Mouse (Mus musculus) midbrain, embryonic 15.5 days (tissue): ENCODE results near the gene Zfp423. TPM values are rescaled to one million over a fixed set of nuclear protein-coding genes. Genes with fewer than 3 reads are reported as not detected.
A peak's percentile ranks its signal among the peaks of the same experiment; 100 is the strongest.

Experiments
- ATAC-seq: fragments of 200-750 bp; cut with Nextera tagmentation; replicated peaks from 2 replicates; pipeline ENCODE4 v1.8.0; 2017; ENCODE audit warnings: moderate TSS enrichment
- H3K27ac ChIP-seq: fragments of 300-500 bp; sonication (generic); 2 replicates; pipeline ENCODE4 v1.5.1; 2015; ENCODE audit warnings: mild to moderate bottlenecking, inconsistent platforms
- H3K27me3 ChIP-seq: fragments of 300-500 bp; sonication (generic); replicated peaks from 2 replicates; pipeline ENCODE4 v1.6.1; 2015; ENCODE audit warnings: inconsistent platforms
- H3K36me3 ChIP-seq: fragments of 300-500 bp; sonication (generic); replicated peaks from 2 replicates; pipeline ENCODE4 v1.6.1; 2015; ENCODE audit warnings: inconsistent platforms
- H3K4me1 ChIP-seq: fragments of 300-500 bp; sonication (generic); 2 replicates; pipeline ENCODE4 v1.6.1; 2015; ENCODE audit warnings: inconsistent platforms
- H3K4me2 ChIP-seq: fragments of 300-500 bp; sonication (generic); 2 replicates; pipeline ENCODE4 v1.6.1; 2015; ENCODE audit warnings: inconsistent platforms, mild to moderate bottlenecking, moderate library complexity
- H3K4me3 ChIP-seq: fragments of 300-500 bp; sonication (generic); 2 replicates; pipeline ENCODE4 v1.5.1; 2015; ENCODE audit warnings: mild to moderate bottlenecking, inconsistent platforms
- H3K9ac ChIP-seq: fragments of 300-500 bp; sonication (generic); 2 replicates; pipeline ENCODE4 v1.6.1; 2015; ENCODE audit warnings: mild to moderate bottlenecking, inconsistent platforms
- H3K9me3 ChIP-seq: fragments of 300-500 bp; sonication (generic); 2 replicates; pipeline ENCODE4 v1.6.1; 2016; ENCODE audit warnings: inconsistent platforms
- WGBS: fragments of 180-500 bp; shearing (Covaris S2); methylation state at CpG from one replicate; pipeline ENCODE4 v1.1.7; 2015; ENCODE audit warnings: mixed read lengths; 5-methylcytosine and 5-hydroxymethylcytosine counted together
- polyA plus RNA-seq: library from polyadenylated mRNA; unstranded; fragments of >200 nt; fragmentation: Nextera tagmentation; extraction: Ambion mirVana; gene quantifications from 2 replicates; pipeline ENCODE4 v1.2.1, GENCODE M21; 2015

The Zfp423 gene
- polyA plus RNA-seq, 1 experiment from 2014 or later, result 35.7 TPM

GRCm38 (mm10) chr8:87744556-87744955 lies 214.8 kb downstream of the Zfp423 start:
- Histone ChIP-seq H3K4me3 (no peak overlapping the region), H3K27me3 (no peaks in the 10 kb centered on the region), H3K27ac (peak overlapping the region; percentile 76), H3K9ac (no peak overlapping the region), H3K36me3 (no peaks in the 10 kb centered on the region), H3K9me3 (no peaks in the 10 kb centered on the region), H3K4me1 (peaks cover 81% of the 10 kb centered on the region), H3K4me2 (no peak overlapping the region)
- ATAC-seq, result no peak
- WGBS, result 61% methylated on average over 6 of the region's 6 CpGs

DNA sequence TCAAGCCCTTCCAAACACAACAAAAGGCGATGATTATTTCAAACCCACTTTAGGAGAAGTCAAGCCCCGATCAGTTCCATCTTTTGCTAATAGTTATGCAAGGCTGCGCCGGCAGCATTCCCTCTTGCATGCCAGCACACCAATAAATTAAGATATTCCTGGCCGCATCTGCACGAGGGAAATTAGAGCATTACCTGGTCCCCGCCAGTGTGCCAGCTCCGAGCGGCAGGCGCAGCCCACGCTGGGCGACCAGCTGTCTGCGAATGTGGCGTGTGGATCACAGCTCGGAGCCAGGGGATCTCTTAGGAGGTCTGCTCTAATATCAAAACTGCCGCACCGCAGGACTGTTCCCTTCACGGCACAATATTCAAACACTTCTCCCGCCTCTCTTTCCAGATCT lies 217.4 kb downstream of the Zfp423 start:
- no peak overlapping the region for H3K4me2 ChIP-seq
- H3K9ac ChIP-seq, result no peak overlapping the region
- H3K9me3 ChIP-seq, result no peaks in the 10 kb centered on the region
- no peak for ATAC-seq
- no peak overlapping the region for H3K4me3 ChIP-seq
- WGBS, result 53% methylated on average over 19 of the region's 19 CpGs
- no peaks in the 10 kb centered on the region for H3K36me3 ChIP-seq
- H3K27ac ChIP-seq, result peak overlapping the region; percentile 58
- H3K4me1 ChIP-seq, result peaks cover 79% of the 10 kb centered on the region
- no peaks in the 10 kb centered on the region for H3K27me3 ChIP-seq

DNA sequence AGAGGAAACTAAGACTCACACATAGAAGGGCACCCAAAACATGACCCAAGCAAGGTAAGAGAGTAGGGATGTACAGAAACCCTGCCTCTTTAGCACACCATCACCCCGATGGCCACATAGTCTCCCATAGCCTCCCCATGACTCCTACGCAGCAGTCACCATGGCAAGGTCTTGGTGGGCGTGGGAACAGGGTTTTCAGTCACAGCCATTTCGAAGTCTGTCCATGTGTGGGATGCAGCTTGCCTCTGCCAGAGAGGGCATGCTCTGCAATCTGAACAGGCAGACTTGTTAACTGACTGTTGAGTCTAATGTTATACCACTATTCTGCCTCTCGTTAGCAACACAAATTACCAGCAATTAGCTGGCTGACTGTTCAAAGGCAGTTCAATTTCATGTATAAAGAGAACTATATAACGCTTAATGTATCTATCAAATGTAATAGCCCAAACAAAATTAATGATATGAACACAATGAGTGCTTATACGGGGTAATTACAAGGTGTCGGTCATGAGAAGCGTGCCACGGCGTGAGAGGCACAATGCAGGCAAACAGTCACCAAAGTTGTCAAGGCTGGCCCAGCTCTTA lies 218.4 kb downstream of the Zfp423 start:
- H3K4me1 ChIP-seq, result peaks cover 80% of the 10 kb centered on the region
- no peak overlapping the region for H3K4me3 ChIP-seq
- H3K27ac ChIP-seq, result peak overlapping the region; percentile 58; the same call in 1 of the 2 replicates
- H3K9ac ChIP-seq, result no peak overlapping the region
- no peaks in the 10 kb centered on the region for H3K9me3 ChIP-seq
- no peak for ATAC-seq
- WGBS, result 89% methylated on average over 11 of the region's 11 CpGs
- no peaks in the 10 kb centered on the region for H3K36me3 ChIP-seq
- H3K27me3 ChIP-seq, result no peaks in the 10 kb centered on the region
- H3K4me2 ChIP-seq, result no peak overlapping the region

DNA sequence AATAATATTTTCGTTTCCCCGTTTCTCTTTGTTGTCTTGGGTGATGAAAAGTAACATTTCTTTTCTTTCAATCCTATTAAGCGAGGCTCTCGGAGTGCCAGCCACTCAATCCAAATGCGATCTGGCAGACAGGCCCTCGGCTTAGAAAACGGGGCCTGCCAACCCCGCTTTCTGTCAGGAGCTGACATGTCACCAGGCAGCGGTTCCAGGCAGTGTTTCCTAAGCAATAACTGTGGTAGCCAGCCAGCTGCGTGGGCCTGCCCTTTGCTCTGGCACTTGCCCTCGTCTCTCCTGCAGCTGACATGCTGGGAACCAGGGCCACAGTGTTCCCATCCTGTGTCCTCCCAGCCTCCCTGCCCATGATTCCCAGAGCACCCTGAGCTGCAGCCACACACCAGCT lies 221.5 kb downstream of the Zfp423 start:
- Histone ChIP-seq H3K9ac (no peak overlapping the region), H3K36me3 (no peaks in the 10 kb centered on the region), H3K4me3 (no peak overlapping the region), H3K27ac (peak overlapping the region; percentile 80), H3K9me3 (no peaks in the 10 kb centered on the region), H3K4me2 (no peak overlapping the region), H3K27me3 (no peaks in the 10 kb centered on the region), H3K4me1 (peaks cover 60% of the 10 kb centered on the region)
- 21% methylated on average over 11 of the region's 11 CpGs for WGBS
- peak; percentile 34 for ATAC-seq

DNA sequence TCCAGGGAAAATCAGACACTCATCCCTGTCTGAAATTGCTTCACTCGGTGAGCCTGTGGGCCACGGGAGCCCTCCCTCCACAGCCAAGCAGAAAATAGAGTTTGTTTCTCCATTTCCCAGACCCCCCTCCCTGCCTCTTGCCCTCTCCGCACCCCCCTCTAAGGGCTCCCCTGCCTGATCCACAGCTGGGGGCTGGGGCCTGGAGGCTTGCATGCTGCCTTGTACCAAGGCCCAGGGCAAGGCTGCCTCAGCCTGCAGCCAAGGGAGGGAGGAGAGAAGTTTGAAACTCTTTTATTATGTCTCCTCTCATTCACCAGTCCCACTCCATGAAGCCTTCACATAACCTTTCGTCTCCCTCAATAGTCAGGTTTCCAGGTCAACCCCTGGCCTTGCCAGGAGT lies 224.5 kb downstream of the Zfp423 start:
- H3K4me1 ChIP-seq, result peaks cover 36% of the 10 kb centered on the region
- H3K4me3 ChIP-seq, result no peak overlapping the region
- no peaks in the 10 kb centered on the region for H3K9me3 ChIP-seq
- peak overlapping the region; percentile 48 for H3K27ac ChIP-seq
- 47% methylated on average over 4 of the region's 4 CpGs for WGBS
- no peak overlapping the region; the same call in 1 of the 2 replicates for H3K9ac ChIP-seq
- H3K27me3 ChIP-seq, result no peaks in the 10 kb centered on the region
- H3K4me2 ChIP-seq, result no peak overlapping the region
- ATAC-seq, result peak; percentile 16; the same call in 1 of the 2 replicates
- H3K36me3 ChIP-seq, result no peaks in the 10 kb centered on the region

DNA sequence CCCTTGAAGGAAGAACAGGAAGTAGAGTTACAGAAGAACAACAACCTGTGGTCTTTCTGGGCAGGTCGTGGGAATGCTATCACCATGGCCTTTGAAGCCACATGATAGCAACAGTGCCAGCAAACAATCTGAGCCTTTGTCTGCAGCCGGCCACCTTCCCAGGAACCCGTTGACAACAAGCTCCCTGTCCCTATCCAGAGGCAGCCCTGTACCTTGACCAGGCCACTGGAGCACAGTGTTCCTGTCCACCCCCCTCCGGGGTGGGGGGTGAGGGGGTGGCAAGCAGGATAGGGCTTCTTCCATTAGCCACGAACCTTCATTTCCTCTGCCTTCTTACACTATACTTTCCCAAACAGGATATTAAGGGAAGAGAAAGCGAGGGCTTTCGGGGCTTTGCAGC lies 224.9 kb downstream of the Zfp423 start:
- H3K4me2 ChIP-seq, result no peak overlapping the region
- peaks cover 36% of the 10 kb centered on the region for H3K4me1 ChIP-seq
- 54% methylated on average over 7 of the region's 7 CpGs for WGBS
- H3K9ac ChIP-seq, result no peak overlapping the region
- no peaks in the 10 kb centered on the region for H3K36me3 ChIP-seq
- ATAC-seq, result no peak
- no peaks in the 10 kb centered on the region for H3K9me3 ChIP-seq
- H3K27ac ChIP-seq, result peak overlapping the region; percentile 48
- H3K27me3 ChIP-seq, result no peaks in the 10 kb centered on the region
- H3K4me3 ChIP-seq, result no peak overlapping the region

DNA sequence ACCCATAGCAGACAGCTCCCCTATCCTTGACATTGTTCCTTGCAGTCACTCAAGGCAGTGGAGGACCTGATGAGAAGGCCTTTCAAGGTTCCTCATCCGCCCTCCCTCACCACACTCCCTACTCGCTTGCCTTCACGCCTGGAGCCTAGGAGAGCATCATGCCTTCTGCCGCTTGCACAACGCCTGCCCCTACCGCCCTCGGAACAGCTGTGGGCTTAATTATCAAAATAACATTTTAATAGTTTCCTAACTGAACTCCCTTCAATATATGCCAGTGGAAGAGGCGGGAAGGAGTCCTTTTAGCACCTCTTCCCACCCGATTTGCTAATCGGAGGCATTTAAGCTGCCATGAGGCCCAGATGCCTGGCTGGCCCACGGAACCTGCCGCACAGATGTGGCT lies 228.3 kb downstream of the Zfp423 start:
- Histone ChIP-seq H3K4me1 (peaks cover 11% of the 10 kb centered on the region), H3K27me3 (no peaks in the 10 kb centered on the region), H3K9me3 (no peaks in the 10 kb centered on the region), H3K4me2 (no peak overlapping the region), H3K9ac (no peak overlapping the region), H3K27ac (no peak overlapping the region), H3K4me3 (no peak overlapping the region), H3K36me3 (no peaks in the 10 kb centered on the region)
- WGBS, result 95% methylated on average over 12 of the region's 12 CpGs
- ATAC-seq, result no peak

GRCm38 (mm10) chr8:87723015-87723414 lies 236.4 kb downstream of the Zfp423 start:
- Histone ChIP-seq H3K4me3 (no peak overlapping the region), H3K27me3 (no peaks in the 10 kb centered on the region), H3K9ac (no peak overlapping the region), H3K27ac (peak overlapping the region; percentile 35; the same call in 1 of the 2 replicates), H3K36me3 (no peaks in the 10 kb centered on the region), H3K9me3 (no peaks in the 10 kb centered on the region), H3K4me1 (peaks cover 58% of the 10 kb centered on the region), H3K4me2 (no peak overlapping the region)
- ATAC-seq, result no peak
- WGBS, result 49% methylated on average over 8 of the region's 8 CpGs

GRCm38 (mm10) chr8:87719137-87719815 lies 240.1 kb downstream of the Zfp423 start:
- Histone ChIP-seq H3K27me3 (no peaks in the 10 kb centered on the region), H3K27ac (peak overlapping the region; percentile 71), H3K36me3 (no peaks in the 10 kb centered on the region), H3K4me3 (no peak overlapping the region), H3K9me3 (no peaks in the 10 kb centered on the region), H3K4me1 (peaks cover 82% of the 10 kb centered on the region), H3K9ac (no peak overlapping the region), H3K4me2 (peak overlapping the region; percentile 2; the same call in 1 of the 2 replicates)
- 18% methylated on average over 27 of the region's 27 CpGs for WGBS
- ATAC-seq, result no peak

- ATAC-seq, result no peak
- Histone ChIP-seq H3K27ac (no peak overlapping the region; the same call in 1 of the 2 replicates), H3K27me3 (no peaks in the 10 kb centered on the region), H3K9ac (no peak overlapping the region), H3K4me3 (no peak overlapping the region), H3K4me1 (peaks cover 77% of the 10 kb centered on the region), H3K36me3 (no peaks in the 10 kb centered on the region), H3K4me2 (no peak overlapping the region), H3K9me3 (no peaks in the 10 kb centered on the region)
- 56% methylated on average over 5 of the region's 5 CpGs for WGBS
These were observed 241.9 kb downstream of the Zfp423 start for GRCm38 (mm10) chr8:87717445-87717844.

DNA sequence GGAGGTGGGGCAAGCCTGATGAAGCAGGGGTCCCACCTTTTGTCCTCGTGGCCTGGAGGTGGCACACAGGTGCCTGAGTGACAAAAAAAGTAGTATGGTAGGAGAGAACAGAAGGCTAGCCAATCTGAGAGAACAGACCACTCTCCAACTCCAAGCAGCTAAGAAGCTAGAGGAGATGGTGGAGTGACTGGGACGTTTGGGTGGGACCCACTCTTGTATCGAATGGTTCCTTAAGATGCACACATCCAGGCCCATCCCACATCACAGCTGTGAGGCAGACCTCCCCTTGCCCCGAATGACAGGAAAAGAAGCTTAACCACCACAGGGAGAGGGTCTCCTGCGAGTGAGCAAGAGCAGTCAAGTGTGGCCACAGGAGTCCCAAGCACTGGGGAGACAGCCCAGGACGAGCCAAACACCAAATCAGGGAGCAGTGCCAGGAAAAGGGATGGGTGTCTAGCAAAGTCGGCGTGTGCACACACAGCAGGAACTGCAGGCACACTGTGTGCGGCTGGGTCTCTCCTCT lies 242.6 kb downstream of the Zfp423 start:
- peak overlapping the region; percentile 44 for H3K4me2 ChIP-seq
- ATAC-seq, result peak; percentile 21; the same call in 1 of the 2 replicates
- no peaks in the 10 kb centered on the region for H3K9me3 ChIP-seq
- peak overlapping the region; percentile 83 for H3K27ac ChIP-seq
- H3K27me3 ChIP-seq, result no peaks in the 10 kb centered on the region
- no peaks in the 10 kb centered on the region for H3K36me3 ChIP-seq
- 12% methylated on average over 9 of the region's 9 CpGs for WGBS
- H3K4me3 ChIP-seq, result no peak overlapping the region
- H3K4me1 ChIP-seq, result peaks cover 80% of the 10 kb centered on the region
- peak overlapping the region; percentile 12; the same call in 1 of the 2 replicates for H3K9ac ChIP-seq

DNA sequence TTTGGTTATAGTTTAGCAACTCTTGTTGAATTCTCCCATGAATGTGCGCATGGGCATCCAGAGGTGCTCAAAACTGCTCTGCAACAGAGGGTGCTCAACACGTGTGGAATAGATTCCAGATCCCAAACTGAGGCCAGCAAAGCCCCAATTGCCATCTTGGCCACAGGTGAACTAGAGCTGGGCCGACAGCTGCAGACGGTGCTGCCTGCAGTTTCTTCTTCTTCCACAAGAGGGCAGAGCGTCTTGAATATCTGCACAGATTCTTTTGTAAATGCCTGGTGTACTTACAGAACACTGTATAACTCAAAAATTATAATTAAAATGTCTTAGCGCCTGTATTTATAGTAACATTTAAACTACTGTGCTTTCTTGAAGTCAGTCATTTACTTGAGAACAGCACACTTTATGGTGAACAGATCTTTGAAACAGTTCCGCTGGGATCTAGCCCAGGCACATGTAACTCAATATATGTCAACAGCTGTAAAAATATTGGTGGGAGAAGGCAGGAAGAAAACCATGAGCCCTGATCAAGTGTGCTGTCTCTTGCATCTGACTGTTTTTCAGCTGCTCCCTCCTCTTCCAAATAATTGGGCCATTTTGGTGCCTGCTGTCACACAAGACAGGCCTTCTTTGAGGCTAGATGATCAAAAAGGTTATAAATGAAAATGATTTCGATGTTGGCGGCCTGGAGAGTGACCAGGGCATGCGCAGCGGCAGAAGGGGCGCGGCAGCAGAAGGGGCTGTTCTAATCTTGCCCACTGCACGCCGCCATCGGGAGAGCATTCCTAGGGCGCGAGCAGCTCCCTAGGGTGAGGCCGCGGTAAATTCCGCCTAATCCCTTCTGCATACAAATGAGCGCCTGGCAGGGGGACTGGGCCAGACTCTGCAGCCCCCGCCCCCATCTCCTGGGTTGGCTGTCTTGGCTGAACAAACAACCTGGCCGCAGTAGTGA lies 243.4 kb downstream of the Zfp423 start:
- Histone ChIP-seq H3K4me3 (0 out of 2 replicates have a peak overlapping the region, but pooled peaks have one; percentile 13), H3K27ac (peak overlapping the region; percentile 83), H3K9ac (peak overlapping the region; percentile 12; the same call in 1 of the 2 replicates), H3K27me3 (no peaks in the 10 kb centered on the region), H3K9me3 (no peaks in the 10 kb centered on the region), H3K4me2 (peak overlapping the region; percentile 44), H3K36me3 (no peaks in the 10 kb centered on the region), H3K4me1 (peaks cover 80% of the 10 kb centered on the region)
- peak; percentile 72; the same call in 1 of the 2 replicates for ATAC-seq
- WGBS, result 8% methylated on average over 24 of the region's 24 CpGs
